Mouse (Mus musculus): ENCODE results near the gene Apobec2. TPM values are rescaled to one million over a fixed set of nuclear protein-coding genes. Genes with fewer than 3 reads are reported as not detected.
A peak's percentile ranks its signal among the peaks of the same experiment; 100 is the strongest.

Apobec2 gene
- polyA plus RNA-seq, 1 experiment from 2014 or later: 1.6 TPM

GRCm38 (mm10) chr17:48447675-48448074 lies 14.9 kb upstream of the Apobec2 start:
- 76% methylated on average over 8 of the region's 8 CpGs for WGBS
- no peaks in the 10 kb centered on the region for H3K36me3 ChIP-seq (ENCODE audit: control insufficient read depth, insufficient read depth, low read length)
- no peaks in the 10 kb centered on the region for H3K4me1 ChIP-seq (replicated peaks; ENCODE audit: control insufficient read depth, insufficient read depth, low read length)
- no peak for DNase-seq (ENCODE audit: low spot score)
- no peaks in the 10 kb centered on the region for H3K27me3 ChIP-seq (ENCODE audit: control insufficient read depth, insufficient read depth, low read length)
- no peak overlapping the region for H3K4me3 ChIP-seq (ENCODE audit: low read depth, low read length)
- no peaks in the 10 kb centered on the region for H3K9me3 ChIP-seq (ENCODE audit: control insufficient read depth, low read length)
- H3K27ac ChIP-seq (ENCODE audit: low read depth, low read length): no peak overlapping the region
- no peak overlapping the region for H3K9ac ChIP-seq (ENCODE audit: low read depth, low read length)
- no peak overlapping the region for H3K4me2 ChIP-seq (replicated peaks; ENCODE audit: low read depth, low read length)
- no peak for ATAC-seq (ENCODE audit: low FRiP score)

- H3K4me3 ChIP-seq (ENCODE audit: low read depth, low read length): no peak overlapping the region
- no peaks in the 10 kb centered on the region for H3K4me1 ChIP-seq (replicated peaks; ENCODE audit: control insufficient read depth, insufficient read depth, low read length)
- H3K27ac ChIP-seq (ENCODE audit: low read depth, low read length): no peak overlapping the region
- ATAC-seq (ENCODE audit: low FRiP score) (no peak), DNase-seq (ENCODE audit: low spot score) (no peak)
- no peaks in the 10 kb centered on the region for H3K27me3 ChIP-seq (ENCODE audit: control insufficient read depth, insufficient read depth, low read length)
- H3K4me2 ChIP-seq (replicated peaks; ENCODE audit: low read depth, low read length): no peak overlapping the region
- 51% methylated on average over 16 of the region's 16 CpGs for WGBS
- H3K36me3 ChIP-seq (ENCODE audit: control insufficient read depth, insufficient read depth, low read length): no peaks in the 10 kb centered on the region
- H3K9ac ChIP-seq (ENCODE audit: low read depth, low read length): no peak overlapping the region
- no peaks in the 10 kb centered on the region for H3K9me3 ChIP-seq (ENCODE audit: control insufficient read depth, low read length)
Measured at GRCm38 (mm10) chr17:48443542-48444145, 10.9 kb upstream of the Apobec2 start.

- Histone ChIP-seq H3K4me2 (replicated peaks; ENCODE audit: low read depth, low read length) (no peak overlapping the region), H3K36me3 (ENCODE audit: control insufficient read depth, insufficient read depth, low read length) (no peaks in the 10 kb centered on the region), H3K4me3 (ENCODE audit: low read depth, low read length) (no peak overlapping the region), H3K4me1 (replicated peaks; ENCODE audit: control insufficient read depth, insufficient read depth, low read length) (no peaks in the 10 kb centered on the region), H3K27ac (ENCODE audit: low read depth, low read length) (no peak overlapping the region), H3K9me3 (ENCODE audit: control insufficient read depth, low read length) (no peaks in the 10 kb centered on the region), H3K9ac (ENCODE audit: low read depth, low read length) (no peak overlapping the region), H3K27me3 (ENCODE audit: control insufficient read depth, insufficient read depth, low read length) (no peaks in the 10 kb centered on the region)
- WGBS: 85% methylated on average over 7 of the region's 7 CpGs
- ATAC-seq (ENCODE audit: low FRiP score) (peak; percentile 49; the same call in 1 of the 2 replicates), DNase-seq (ENCODE audit: low spot score) (no peak)
Measured at GRCm38 (mm10) chr17:48442745-48443457, 10.2 kb upstream of the Apobec2 start.

- no peaks in the 10 kb centered on the region for H3K36me3 ChIP-seq (ENCODE audit: control insufficient read depth, insufficient read depth, low read length)
- ATAC-seq (ENCODE audit: low FRiP score): no peak
- WGBS: 33% methylated on average over 7 of the region's 7 CpGs
- no peak overlapping the region for H3K4me3 ChIP-seq (ENCODE audit: low read depth, low read length)
- no peak overlapping the region; the same call in 1 of the 2 replicates for H3K27ac ChIP-seq (ENCODE audit: low read depth, low read length)
- H3K9me3 ChIP-seq (ENCODE audit: control insufficient read depth, low read length): no peaks in the 10 kb centered on the region
- H3K27me3 ChIP-seq (ENCODE audit: control insufficient read depth, insufficient read depth, low read length): no peaks in the 10 kb centered on the region
- H3K4me2 ChIP-seq (replicated peaks; ENCODE audit: low read depth, low read length): no peak overlapping the region
- no peak for DNase-seq (ENCODE audit: low spot score)
- H3K9ac ChIP-seq (ENCODE audit: low read depth, low read length): no peak overlapping the region
- no peaks in the 10 kb centered on the region for H3K4me1 ChIP-seq (replicated peaks; ENCODE audit: control insufficient read depth, insufficient read depth, low read length)
Measured at GRCm38 (mm10) chr17:48437421-48437911, 4.7 kb upstream of the Apobec2 start.

GRCm38 (mm10) chr17:48436487-48436886 lies 3.8 kb upstream of the Apobec2 start:
- no peak overlapping the region for H3K4me3 ChIP-seq (ENCODE audit: low read depth, low read length)
- H3K27ac ChIP-seq (ENCODE audit: low read depth, low read length): no peak overlapping the region
- H3K36me3 ChIP-seq (ENCODE audit: control insufficient read depth, insufficient read depth, low read length): no peaks in the 10 kb centered on the region
- H3K9ac ChIP-seq (ENCODE audit: low read depth, low read length): no peak overlapping the region
- WGBS: 85% methylated on average over 1 of the region's 1 CpGs
- H3K9me3 ChIP-seq (ENCODE audit: control insufficient read depth, low read length): no peaks in the 10 kb centered on the region
- no peak for DNase-seq (ENCODE audit: low spot score)
- no peaks in the 10 kb centered on the region for H3K27me3 ChIP-seq (ENCODE audit: control insufficient read depth, insufficient read depth, low read length)
- no peak for ATAC-seq (ENCODE audit: low FRiP score)
- H3K4me2 ChIP-seq (replicated peaks; ENCODE audit: low read depth, low read length): no peak overlapping the region
- no peaks in the 10 kb centered on the region; the same call in 1 of the 2 replicates for H3K4me1 ChIP-seq (replicated peaks; ENCODE audit: control insufficient read depth, insufficient read depth, low read length)

GRCm38 (mm10) chr17:48434479-48434878 lies 1.7 kb upstream of the Apobec2 start:
- no peak overlapping the region for H3K9ac ChIP-seq (ENCODE audit: low read depth, low read length)
- no peaks in the 10 kb centered on the region for H3K27me3 ChIP-seq (ENCODE audit: control insufficient read depth, insufficient read depth, low read length)
- H3K4me1 ChIP-seq (replicated peaks; ENCODE audit: control insufficient read depth, insufficient read depth, low read length): no peaks in the 10 kb centered on the region; the same call in 1 of the 2 replicates
- no peak overlapping the region for H3K4me2 ChIP-seq (replicated peaks; ENCODE audit: low read depth, low read length)
- H3K9me3 ChIP-seq (ENCODE audit: control insufficient read depth, low read length): no peaks in the 10 kb centered on the region
- WGBS: 80% methylated on average over 5 of the region's 5 CpGs
- no peaks in the 10 kb centered on the region for H3K36me3 ChIP-seq (ENCODE audit: control insufficient read depth, insufficient read depth, low read length)
- DNase-seq (ENCODE audit: low spot score) (no peak), ATAC-seq (ENCODE audit: low FRiP score) (no peak)
- H3K27ac ChIP-seq (ENCODE audit: low read depth, low read length): no peak overlapping the region
- no peak overlapping the region for H3K4me3 ChIP-seq (ENCODE audit: low read depth, low read length)

GRCm38 (mm10) chr17:48433689-48434330 lies 1.1 kb upstream of the Apobec2 start:
- Histone ChIP-seq H3K27me3 (ENCODE audit: control insufficient read depth, insufficient read depth, low read length) (no peaks in the 10 kb centered on the region), H3K27ac (ENCODE audit: low read depth, low read length) (no peak overlapping the region), H3K4me3 (ENCODE audit: low read depth, low read length) (no peak overlapping the region), H3K4me1 (replicated peaks; ENCODE audit: control insufficient read depth, insufficient read depth, low read length) (no peaks in the 10 kb centered on the region; the same call in 1 of the 2 replicates), H3K4me2 (replicated peaks; ENCODE audit: low read depth, low read length) (no peak overlapping the region), H3K36me3 (ENCODE audit: control insufficient read depth, insufficient read depth, low read length) (no peaks in the 10 kb centered on the region), H3K9me3 (ENCODE audit: control insufficient read depth, low read length) (no peaks in the 10 kb centered on the region), H3K9ac (ENCODE audit: low read depth, low read length) (no peak overlapping the region)
- 71% methylated on average over 6 of the region's 6 CpGs for WGBS
- DNase-seq (ENCODE audit: low spot score) (no peak), ATAC-seq (ENCODE audit: low FRiP score) (no peak)

GRCm38 (mm10) chr17:48433006-48433655 lies 401 bp upstream of the Apobec2 start:
- DNase-seq (ENCODE audit: low spot score): no peak
- 84% methylated on average over 20 of the region's 20 CpGs for WGBS
- H3K27ac ChIP-seq (ENCODE audit: low read depth, low read length): no peak overlapping the region

More at GRCm38 (mm10) chr17:48433006-48433655, 401 bp upstream of the Apobec2 start:
- no peak for ATAC-seq (ENCODE audit: low FRiP score)
- no peak overlapping the region for H3K4me3 ChIP-seq (ENCODE audit: low read depth, low read length)
- no peaks in the 10 kb centered on the region; the same call in 1 of the 2 replicates for H3K4me1 ChIP-seq (replicated peaks; ENCODE audit: control insufficient read depth, insufficient read depth, low read length)
- H3K9ac ChIP-seq (ENCODE audit: low read depth, low read length): no peak overlapping the region
- H3K36me3 ChIP-seq (ENCODE audit: control insufficient read depth, insufficient read depth, low read length): no peaks in the 10 kb centered on the region
- H3K27me3 ChIP-seq (ENCODE audit: control insufficient read depth, insufficient read depth, low read length): no peaks in the 10 kb centered on the region
- H3K4me2 ChIP-seq (replicated peaks; ENCODE audit: low read depth, low read length): no peak overlapping the region
- no peaks in the 10 kb centered on the region for H3K9me3 ChIP-seq (ENCODE audit: control insufficient read depth, low read length)
